Mouse (Mus musculus) kidney, postnatal 0 days (tissue): ENCODE results near the gene Nedd8. TPM values are rescaled to one million over a fixed set of nuclear protein-coding genes. Genes with fewer than 3 reads are reported as not detected.

Source experiments
- ATAC-seq: fragments of 200-750 bp; cut with Nextera tagmentation; replicated peaks from 2 replicates; pipeline ENCODE4 v1.8.0; 2017; ENCODE audit warnings: low read depth, moderate number of reproducible peaks, moderate TSS enrichment, moderate library complexity; ENCODE audit not compliant: low FRiP score
- DNase-seq: peaks from one replicate; pipeline ENCODE4 v3.0.0-alpha.2; 2016; ENCODE audit warnings: low spot score
- H3K27ac ChIP-seq: fragments of 300-500 bp; sonication (generic); 2 replicates; pipeline ENCODE4 v1.5.1; 2014; ENCODE audit warnings: mild to moderate bottlenecking
- H3K27me3 ChIP-seq: fragments of 300-500 bp; sonication (generic); 2 replicates; pipeline ENCODE4 v1.6.1; 2014; ENCODE audit warnings: low read length, mixed read lengths; ENCODE audit not compliant: insufficient read depth
- H3K36me3 ChIP-seq: fragments of 300-500 bp; sonication (generic); 2 replicates; pipeline ENCODE4 v1.6.1; 2014; ENCODE audit warnings: low read length, mixed read lengths; ENCODE audit not compliant: insufficient read depth
- H3K4me1 ChIP-seq: fragments of 300-500 bp; sonication (generic); replicated peaks from 2 replicates; pipeline ENCODE4 v1.6.1; 2014; ENCODE audit warnings: antibody characterized with exemption, low read length, mixed read lengths; ENCODE audit not compliant: insufficient read depth
- H3K4me2 ChIP-seq: fragments of 300-500 bp; sonication (generic); 2 replicates; pipeline ENCODE4 v1.6.1; 2014; ENCODE audit warnings: mild to moderate bottlenecking, low read length, moderate library complexity, mixed read lengths
- H3K4me3 ChIP-seq: fragments of 300-500 bp; sonication (generic); replicated peaks from 2 replicates; pipeline ENCODE4 v1.5.1; 2014; ENCODE audit warnings: low read depth, low read length
- H3K9ac ChIP-seq: fragments of 300-500 bp; sonication (generic); 2 replicates; pipeline ENCODE4 v1.6.1; 2014; ENCODE audit warnings: low read depth, low read length
- H3K9me3 ChIP-seq: fragments of 300-500 bp; sonication (generic); replicated peaks from 2 replicates; pipeline ENCODE4 v1.6.1; 2016; ENCODE audit warnings: low read length, inconsistent platforms, mixed read lengths
- CTCF ChIP-seq: IDR thresholded peaks from 2 replicates; pipeline ENCODE4 v1.5.1; 2016; ENCODE audit warnings: antibody characterized with exemption, low read depth, mild to moderate bottlenecking, moderate library complexity
- WGBS: fragments of 180-500 bp; shearing (Covaris S2); extraction: QIAGEN DNeasy Blood & Tissue Kit; methylation state at CpG from one replicate; pipeline ENCODE4 v1.1.7; 2014; 5-methylcytosine and 5-hydroxymethylcytosine counted together
- polyA plus RNA-seq: library from polyadenylated mRNA; unstranded; fragments of >200 nt; fragmentation: Nextera tagmentation; extraction: Ambion mirVana; gene quantifications from 2 replicates; pipeline ENCODE4 v1.2.1, GENCODE M21; 2015

Nedd8 gene
- polyA plus RNA-seq, 1 experiment from 2014 or later: 548 TPM

DNA sequence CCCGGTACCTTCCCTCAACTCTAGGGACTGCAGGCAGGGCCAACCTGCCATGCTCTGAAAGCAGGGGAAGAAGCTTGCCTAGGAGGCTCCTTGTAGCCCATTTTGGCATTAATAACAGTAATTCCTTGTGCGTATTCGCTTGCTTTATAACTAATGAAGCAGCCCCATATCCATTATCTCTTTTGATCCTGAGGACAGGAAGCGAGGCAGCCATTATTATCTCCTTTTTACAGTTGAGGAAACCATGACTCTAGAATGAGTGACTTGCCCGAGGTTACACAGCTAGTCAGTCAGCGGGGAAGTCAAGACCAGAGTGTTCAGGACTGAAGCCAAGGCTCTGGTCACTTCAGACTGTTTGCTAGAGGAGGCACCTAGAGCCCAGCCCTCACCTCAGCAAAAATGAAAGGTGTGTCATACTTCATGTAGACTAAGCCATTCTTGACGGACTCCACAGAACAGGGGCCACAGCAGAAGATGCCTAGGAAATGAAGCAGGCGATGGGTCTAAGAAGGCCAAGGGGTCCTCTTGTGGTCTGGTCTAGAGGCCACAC, 34.2 kb upstream of the Nedd8 start:
- no peak overlapping the region for H3K4me2 ChIP-seq
- no peaks in the 10 kb centered on the region for H3K36me3 ChIP-seq
- no peak overlapping the region for H3K27ac ChIP-seq
- no peak overlapping the region for H3K9ac ChIP-seq
- ATAC-seq: no peak
- no peaks in the 10 kb centered on the region for H3K27me3 ChIP-seq
- H3K4me1 ChIP-seq: no peaks in the 10 kb centered on the region
- no peak overlapping the region for H3K4me3 ChIP-seq
- WGBS: 88% methylated on average over 8 of the region's 8 CpGs
- no peaks in the 10 kb centered on the region for H3K9me3 ChIP-seq
- no peak for TF ChIP-seq CTCF
- DNase-seq: no peak

DNA sequence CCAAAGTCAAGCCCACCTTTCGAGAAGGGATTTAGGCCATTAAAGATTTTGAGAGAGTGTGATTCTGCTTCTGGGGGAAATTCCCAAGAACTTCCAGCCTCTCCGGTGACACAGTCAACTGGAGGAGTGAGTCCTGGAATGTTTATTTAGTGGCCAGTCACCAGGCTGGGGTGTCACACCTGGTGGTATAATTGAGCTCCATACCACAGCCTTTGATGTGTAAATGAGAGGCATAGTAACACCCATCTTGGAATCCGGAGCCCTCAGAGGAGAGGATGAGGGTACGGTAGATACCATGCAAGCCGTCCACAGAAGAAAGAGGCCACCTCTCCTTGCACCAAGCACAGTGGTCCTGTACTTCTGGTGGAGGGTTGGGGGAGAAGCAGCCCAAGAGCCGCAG, 30.8 kb upstream of the Nedd8 start:
- Histone ChIP-seq H3K36me3 (no peaks in the 10 kb centered on the region), H3K9ac (no peak overlapping the region), H3K27me3 (no peaks in the 10 kb centered on the region), H3K4me3 (no peak overlapping the region), H3K9me3 (no peaks in the 10 kb centered on the region), H3K4me2 (no peak overlapping the region), H3K27ac (no peak overlapping the region), H3K4me1 (no peaks in the 10 kb centered on the region; the same call in 1 of the 2 replicates)
- ATAC-seq: no peak
- WGBS: 41% methylated on average over 6 of the region's 6 CpGs
- no peak for DNase-seq
- no peak for TF ChIP-seq CTCF

DNA sequence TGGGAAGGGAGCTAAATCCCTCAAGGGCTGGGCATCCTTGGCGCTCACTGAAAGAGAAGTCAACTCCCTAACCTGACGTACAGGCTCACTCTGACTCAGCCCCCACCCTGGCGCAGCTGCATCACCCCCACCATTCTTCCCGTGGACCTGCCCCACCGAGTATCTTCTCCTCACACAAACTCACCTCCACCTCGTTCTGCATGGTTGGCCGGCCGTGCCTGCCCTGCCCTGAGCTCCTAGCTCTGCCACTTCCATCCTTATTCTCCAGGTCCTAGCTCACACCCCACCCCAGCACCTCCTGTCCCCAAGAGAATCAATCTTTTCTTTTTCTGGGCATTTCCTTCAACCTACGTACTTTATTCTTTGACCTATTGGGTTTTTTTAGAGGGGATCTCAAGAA, 29.2 kb upstream of the Nedd8 start:
- Histone ChIP-seq H3K27ac (no peak overlapping the region), H3K36me3 (no peaks in the 10 kb centered on the region), H3K9ac (no peak overlapping the region), H3K9me3 (no peaks in the 10 kb centered on the region), H3K4me3 (no peak overlapping the region), H3K27me3 (no peaks in the 10 kb centered on the region), H3K4me1 (no peaks in the 10 kb centered on the region; the same call in 1 of the 2 replicates), H3K4me2 (0 out of 2 replicates have a peak overlapping the region, but pooled peaks have one; percentile 15)
- TF ChIP-seq CTCF: no peak
- WGBS: 39% methylated on average over 9 of the region's 9 CpGs
- peak; percentile 67; the same call in 1 of the 2 replicates for ATAC-seq
- no peak for DNase-seq

- H3K9ac ChIP-seq: no peak overlapping the region
- no peak overlapping the region for H3K27ac ChIP-seq
- no peak for TF ChIP-seq CTCF
- DNase-seq (no peak), ATAC-seq (no peak)
- H3K36me3 ChIP-seq: no peaks in the 10 kb centered on the region
- WGBS: 81% methylated on average over 4 of the region's 4 CpGs
- H3K4me2 ChIP-seq: no peak overlapping the region
- no peaks in the 10 kb centered on the region; the same call in 1 of the 2 replicates for H3K4me1 ChIP-seq
- no peaks in the 10 kb centered on the region for H3K9me3 ChIP-seq
- no peak overlapping the region for H3K4me3 ChIP-seq
- no peaks in the 10 kb centered on the region for H3K27me3 ChIP-seq
Observed at GRCm38 (mm10) chr14:55697226-55697625, 25.3 kb upstream of the Nedd8 start.

DNA sequence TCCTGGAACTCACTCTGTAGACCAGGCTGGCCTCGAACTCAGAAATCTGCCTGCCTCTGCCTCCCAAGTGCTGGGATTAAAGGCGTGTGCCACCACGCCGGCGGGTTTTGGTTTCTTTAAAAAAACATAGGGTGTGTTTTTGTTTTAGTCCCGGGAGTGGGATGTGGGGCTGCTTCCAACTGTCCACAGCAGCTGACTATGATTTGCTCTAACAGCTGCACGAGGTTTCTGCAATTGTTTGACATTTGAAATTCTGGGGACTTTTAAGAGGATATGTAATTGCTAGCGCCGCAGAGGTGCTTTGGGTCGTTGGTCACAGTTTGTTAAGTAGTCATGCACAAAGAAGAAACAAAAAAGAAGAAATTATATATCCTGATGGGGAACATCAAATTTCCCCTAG, 17.5 kb upstream of the Nedd8 start:
- Histone ChIP-seq H3K4me2 (no peak overlapping the region), H3K9ac (no peak overlapping the region), H3K27me3 (no peaks in the 10 kb centered on the region), H3K36me3 (no peaks in the 10 kb centered on the region), H3K9me3 (no peaks in the 10 kb centered on the region), H3K4me3 (no peak overlapping the region), H3K4me1 (no peaks in the 10 kb centered on the region), H3K27ac (no peak overlapping the region)
- DNase-seq (no peak), ATAC-seq (no peak)
- WGBS: 47% methylated on average over 10 of the region's 10 CpGs
- TF ChIP-seq CTCF: no peak

DNA sequence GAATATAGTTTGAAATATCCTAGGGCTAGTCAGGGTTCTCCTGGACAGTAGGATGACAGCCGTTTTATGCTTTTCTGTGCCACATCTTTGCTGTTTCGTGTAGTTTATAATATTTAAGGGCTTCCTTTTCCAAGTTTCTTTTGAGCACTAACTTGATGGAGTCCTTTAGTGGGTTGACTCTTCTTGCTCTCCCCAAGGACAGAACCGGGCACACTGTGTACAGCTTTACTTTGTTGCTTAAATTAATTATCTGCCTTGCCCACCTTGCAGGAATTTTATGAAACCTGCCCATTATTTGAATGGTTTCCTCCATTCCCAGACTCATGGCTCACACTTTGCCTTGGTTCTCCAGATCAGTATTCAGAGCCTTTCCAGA, 10.2 kb upstream of the Nedd8 start:
- Histone ChIP-seq H3K9ac (peak overlapping the region; percentile 83; the same call in 1 of the 2 replicates), H3K4me3 (peak overlapping the region; percentile 79), H3K4me1 (no peaks in the 10 kb centered on the region), H3K27me3 (no peaks in the 10 kb centered on the region), H3K36me3 (peaks cover 17% of the 10 kb centered on the region), H3K27ac (peak overlapping the region; percentile 92; the same call in 1 of the 2 replicates), H3K9me3 (no peaks in the 10 kb centered on the region), H3K4me2 (peak overlapping the region; percentile 89)
- peak; percentile 14; the same call in 1 of the 2 replicates for ATAC-seq
- no peak for DNase-seq
- no peak for TF ChIP-seq CTCF
- 11% methylated on average over 3 of the region's 3 CpGs for WGBS
